Comparison of ENCODE assay signal across 9 mouse cellular contexts in genomic region chr7:143951172-143951571, GRCm38 (mm10). TPM values are rescaled to one million over a fixed set of nuclear protein-coding genes. Genes with fewer than 3 reads are reported as not detected.
DNase-seq lines count a peak whose midpoint lies in the region; ATAC-seq and TF ChIP-seq lines count a peak whose summit lies in the region.
"Had no signal": no experiment of that assay in that cellular context is flagged by ENCODE, and none has a peak within 500 bp of the region (broad histone marks: within the 10 kb centered on the region; RNA-seq: fewer than 3 reads in every experiment).

No protein-coding gene starts in this region.

- no peak for TF ChIP-seq POLR2A in cerebellum, adult 2 months (IDR thresholded peaks at IDR 0.05; ENCODE audit: borderline replicate concordance, insufficient read depth, low read length)

- no peak overlapping the region for H3K4me3 ChIP-seq in cerebellum, adult 2 months (replicated peaks; ENCODE audit: insufficient read depth, low read depth, low read length)
- H3K4me3 ChIP-seq in midbrain, postnatal 0 days (ENCODE audit: low read depth, low read length): no peak overlapping the region
- H3K4me3 ChIP-seq in midbrain, embryonic 13.5 days (replicated peaks): no peak overlapping the region
- no peak overlapping the region for H3K4me3 ChIP-seq in kidney, postnatal 0 days (replicated peaks; ENCODE audit: low read depth, low read length)
- H3K4me3 ChIP-seq: midbrain, embryonic 12.5 days had no signal

- H3K27me3 ChIP-seq in cerebellum, adult 2 months (ENCODE audit: control insufficient read depth, insufficient read depth, low read length): no peaks in the 10 kb centered on the region; the same call in 1 of the 2 replicates
- no peaks in the 10 kb centered on the region for H3K27me3 ChIP-seq in midbrain, postnatal 0 days (ENCODE audit: insufficient read depth, low read length)
- H3K27me3 ChIP-seq in midbrain, embryonic 13.5 days: no peaks in the 10 kb centered on the region
- no peaks in the 10 kb centered on the region for H3K27me3 ChIP-seq in kidney, postnatal 0 days (ENCODE audit: insufficient read depth, low read length)

- no peaks in the 10 kb centered on the region for H3K4me1 ChIP-seq in cerebellum, adult 2 months (ENCODE audit: control insufficient read depth, insufficient read depth, low read length)
- H3K4me1 ChIP-seq in midbrain, postnatal 0 days (ENCODE audit: insufficient read depth, low read length): no peaks in the 10 kb centered on the region
- H3K4me1 ChIP-seq in midbrain, embryonic 13.5 days (replicated peaks): no peaks in the 10 kb centered on the region
- no peaks in the 10 kb centered on the region for H3K4me1 ChIP-seq in kidney, postnatal 0 days (replicated peaks; ENCODE audit: insufficient read depth, low read length)
- H3K4me1 ChIP-seq: midbrain, embryonic 12.5 days had no signal

- WGBS in cerebellum, adult 2 months: 25% methylated on average over 2 of the region's 2 CpGs
- 24% methylated on average over 2 of the region's 2 CpGs for WGBS in midbrain, postnatal 0 days
- 32% methylated on average over 2 of the region's 2 CpGs for WGBS in midbrain, embryonic 13.5 days
- WGBS in kidney, postnatal 0 days: 30% methylated on average over 2 of the region's 2 CpGs

- DNase-seq in cerebellum, adult 18-20 months: peak; percentile 3 to 6
- no peak for DNase-seq in cerebellum, adult 2 months
- peak; percentile 33 for DNase-seq in midbrain, postnatal 0 days (ENCODE audit: low spot score)
- DNase-seq in kidney, postnatal 0 days (ENCODE audit: low spot score): peak; percentile 46
- DNase-seq in retina, postnatal 1 day: peak; percentile 42
- no peak for DNase-seq in gastrocnemius, postnatal 25 days
- DNase-seq in T-cell, adult 2 months (ENCODE audit: low spot score): no peak

- no peak for ATAC-seq in midbrain, postnatal 0 days (ENCODE audit: low FRiP score)
- ATAC-seq in midbrain, embryonic 13.5 days: no peak
- peak; percentile 68; the same call in 1 of the 2 replicates for ATAC-seq in kidney, postnatal 0 days (replicated peaks; ENCODE audit: low FRiP score, low read depth)

- no peak overlapping the region for H3K9ac ChIP-seq in midbrain, postnatal 0 days (replicated peaks; ENCODE audit: low read length, poor library complexity, severe bottlenecking)
- H3K9ac ChIP-seq in midbrain, embryonic 13.5 days (replicated peaks): no peak overlapping the region
- no peak overlapping the region for H3K9ac ChIP-seq in kidney, postnatal 0 days (ENCODE audit: low read depth, low read length)
- H3K9ac ChIP-seq: midbrain, embryonic 12.5 days had no signal

- H3K4me2 ChIP-seq in midbrain, postnatal 0 days (ENCODE audit: low read depth, low read length, poor library complexity, severe bottlenecking): no peak overlapping the region
- H3K4me2 ChIP-seq in midbrain, embryonic 13.5 days (replicated peaks): no peak overlapping the region
- H3K4me2 ChIP-seq in kidney, postnatal 0 days (ENCODE audit: low read length): no peak overlapping the region
- H3K4me2 ChIP-seq: midbrain, embryonic 12.5 days had no signal

- H3K36me3 ChIP-seq in midbrain, postnatal 0 days (ENCODE audit: insufficient read depth, low read length): no peaks in the 10 kb centered on the region
- no peaks in the 10 kb centered on the region for H3K36me3 ChIP-seq in midbrain, embryonic 13.5 days
- no peaks in the 10 kb centered on the region for H3K36me3 ChIP-seq in kidney, postnatal 0 days (ENCODE audit: insufficient read depth, low read length)
- H3K36me3 ChIP-seq: midbrain, embryonic 12.5 days had no signal

- no peak for TF ChIP-seq CTCF in cerebellum, adult 2 months (IDR thresholded peaks at IDR 0.05; ENCODE audit: borderline replicate concordance, insufficient read depth, low read depth, low read length)
- peak; percentile 42 for TF ChIP-seq CTCF in midbrain, postnatal 0 days (IDR thresholded peaks at IDR 0.05)
- peak; percentile 80 for TF ChIP-seq CTCF in kidney, postnatal 0 days (IDR thresholded peaks at IDR 0.05; ENCODE audit: low read depth)

- H3K9me3 ChIP-seq in midbrain, postnatal 0 days (ENCODE audit: low read length): no peaks in the 10 kb centered on the region
- H3K9me3 ChIP-seq in midbrain, embryonic 13.5 days: no peaks in the 10 kb centered on the region
- no peaks in the 10 kb centered on the region for H3K9me3 ChIP-seq in kidney, postnatal 0 days (replicated peaks; ENCODE audit: low read length)
- H3K9me3 ChIP-seq: midbrain, embryonic 12.5 days had no signal

- no peak overlapping the region for H3K27ac ChIP-seq in cerebellum, adult 2 months (ENCODE audit: insufficient read depth, low read length)
- no peak overlapping the region for H3K27ac ChIP-seq in midbrain, postnatal 0 days (ENCODE audit: low read depth, low read length)
- H3K27ac ChIP-seq in midbrain, embryonic 13.5 days: no peak overlapping the region
- H3K27ac ChIP-seq in kidney, postnatal 0 days: no peak overlapping the region
- H3K27ac ChIP-seq: midbrain, embryonic 12.5 days had no signal

RNA-seq across cellular contexts. Expression of gene Shank2, which starts 50.6 kb away (rescaled TPM):
- polyA plus RNA-seq in cerebellum, adult 2 months (2012; rRNA removed): 46.3 and 53.6 TPM in 2 replicates
- 32.5 and 32.6 TPM in 2 replicates for total RNA-seq in midbrain, postnatal 0 days (2014; rRNA removed)
- 7.7 and 9.3 TPM in 2 replicates for polyA plus RNA-seq in midbrain, postnatal 0 days (2015; fragmentation: Nextera tagmentation; extraction: Ambion mirVana)
- 5.8 and 6.3 TPM in 2 replicates for polyA plus RNA-seq in midbrain, embryonic 13.5 days (2015; fragmentation: Nextera tagmentation; extraction: Ambion mirVana)
- polyA plus RNA-seq in kidney, postnatal 0 days (2015; fragmentation: Nextera tagmentation; extraction: Ambion mirVana): 2.6 and 3.0 TPM in 2 replicates
- total RNA-seq in gastrocnemius, postnatal 25 days (2021): under 1 TPM; 0.05 to 0.08 TPM

Comparison
In these comparisons a context has a peak if more than half of its experiments do, and no peak if none do; other contexts are left out.
1. DNase-seq: peak in cerebellum, adult 18-20 months (2 of 2), midbrain, postnatal 0 days (single experiment), kidney, postnatal 0 days (single experiment) and retina, postnatal 1 day (single experiment); none in cerebellum, adult 2 months (0 of 2), gastrocnemius, postnatal 25 days (single experiment) and T-cell, adult 2 months (single experiment).